Mouse (Mus musculus) kidney, postnatal 14 days (tissue): ENCODE results near the gene Smg6.

Experiments
- DNase-seq: peaks from one replicate; pipeline ENCODE4 v3.0.0; 2022; ENCODE audit warnings: mixed read lengths

The Smg6 gene

DNA sequence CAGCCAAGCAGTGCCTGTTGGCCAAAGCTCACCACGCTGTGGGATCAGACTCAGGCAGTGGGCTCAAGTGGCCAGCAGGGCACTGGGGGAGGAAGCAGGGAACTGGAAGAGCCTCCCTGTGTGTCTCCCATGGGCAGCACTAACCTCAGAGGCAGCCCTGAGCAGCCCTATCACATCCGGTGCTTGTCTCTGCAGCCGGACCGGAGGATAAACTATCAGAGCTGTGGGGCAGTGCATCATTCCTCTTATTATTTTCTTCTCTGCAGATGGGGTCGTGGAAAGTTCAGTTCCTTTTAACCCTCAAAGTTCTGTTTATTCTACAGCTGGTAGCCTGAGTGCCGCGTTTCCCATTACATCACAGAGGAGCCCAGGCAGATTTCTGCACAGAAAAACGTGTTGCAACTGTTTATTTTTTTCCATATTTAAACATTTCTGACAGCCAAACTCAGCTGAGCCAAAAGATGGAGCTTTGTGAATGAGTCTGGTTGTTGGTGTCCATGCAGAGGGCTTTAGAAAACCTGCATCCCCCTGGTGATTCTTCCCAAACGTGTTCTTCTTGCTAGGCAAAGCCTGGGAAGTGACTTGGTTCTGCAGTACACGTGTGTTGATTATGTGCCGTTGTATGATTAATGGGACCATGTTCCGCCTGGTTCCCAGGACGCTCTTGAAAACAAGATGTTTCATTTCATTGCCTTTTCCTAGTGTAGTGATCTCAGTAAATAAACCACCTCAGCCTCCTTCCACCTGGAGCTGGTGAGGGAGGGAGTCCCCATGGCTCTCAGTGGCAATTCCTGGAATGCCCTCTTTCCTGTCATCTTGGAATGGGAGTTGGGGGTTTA, 126.3 kb downstream of the Smg6 start:
- peak; percentile 77 for DNase-seq

DNA sequence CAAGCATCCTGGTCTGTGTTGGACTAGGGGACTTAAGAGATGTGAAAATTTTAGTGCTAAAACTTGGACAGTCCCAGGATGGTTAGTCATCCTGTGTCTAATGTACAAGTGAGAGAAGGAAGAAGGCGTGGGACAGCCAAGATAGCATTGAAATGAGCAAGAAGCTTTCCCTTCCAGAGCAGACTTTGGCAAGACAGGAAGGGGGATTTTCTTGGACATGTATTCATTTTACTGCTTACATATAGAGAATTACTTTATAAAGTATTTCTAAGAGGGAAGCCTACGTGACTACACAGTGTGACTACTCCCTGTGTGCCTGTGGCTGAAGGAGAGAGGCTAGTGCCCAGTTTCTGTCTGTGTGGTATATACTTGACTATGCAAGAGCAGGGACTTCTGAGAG, 127.4 kb downstream of the Smg6 start:
- DNase-seq: no peak

DNA sequence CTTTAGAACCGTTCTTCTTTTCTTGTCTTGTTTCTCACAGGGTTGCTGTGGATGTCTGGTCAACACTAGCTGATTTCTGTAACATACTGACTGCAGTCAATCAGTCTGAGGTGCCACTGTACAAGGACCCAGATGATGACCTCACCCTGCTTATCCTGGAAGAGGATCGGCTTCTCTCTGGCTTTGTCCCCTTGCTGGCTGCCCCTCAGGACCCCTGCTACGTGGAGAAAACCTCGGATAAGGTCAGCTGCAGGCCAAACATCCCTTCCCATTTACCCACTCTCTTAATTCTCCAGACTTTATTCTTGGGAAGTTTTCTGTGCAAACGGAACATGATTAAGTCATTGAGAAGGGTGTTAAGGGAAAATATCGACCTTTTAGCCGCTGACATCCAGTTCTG, 128.1 kb downstream of the Smg6 start:
- peak; percentile 20 for DNase-seq

DNA sequence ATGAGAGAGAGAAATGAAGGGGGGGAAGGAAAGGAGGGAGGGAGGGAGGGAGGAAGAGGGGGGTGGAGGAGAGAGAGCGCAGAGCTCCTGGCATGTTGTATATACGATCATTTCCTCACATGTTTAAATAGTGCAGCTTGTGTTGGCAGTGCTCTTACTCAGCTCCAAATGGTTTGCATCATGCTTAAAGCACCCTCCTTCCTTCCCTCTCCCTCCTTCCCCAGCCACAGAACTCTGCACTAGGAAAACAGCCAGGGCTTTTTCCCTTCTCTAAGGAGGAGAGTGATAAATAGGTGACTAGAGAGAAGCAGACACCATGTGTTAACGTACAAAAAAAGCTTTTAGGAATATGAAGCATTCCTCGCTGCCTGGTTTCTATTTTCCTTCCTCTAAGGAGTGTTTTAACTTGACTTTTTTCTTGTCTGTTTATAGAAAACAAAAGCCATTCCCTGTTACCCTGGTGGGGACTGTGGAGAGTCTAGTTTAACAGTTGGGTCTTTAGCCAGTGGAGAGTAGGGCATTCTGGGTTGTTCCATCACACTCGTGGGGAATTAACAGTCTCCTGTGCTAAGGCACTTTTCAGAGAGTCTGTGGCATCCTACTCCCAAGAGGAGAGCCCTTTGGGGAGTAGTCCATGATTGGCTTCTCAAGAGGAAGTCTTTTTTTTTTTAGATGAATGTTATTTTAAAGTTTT, 128.7 kb downstream of the Smg6 start:
- DNase-seq: peak; percentile 45

DNA sequence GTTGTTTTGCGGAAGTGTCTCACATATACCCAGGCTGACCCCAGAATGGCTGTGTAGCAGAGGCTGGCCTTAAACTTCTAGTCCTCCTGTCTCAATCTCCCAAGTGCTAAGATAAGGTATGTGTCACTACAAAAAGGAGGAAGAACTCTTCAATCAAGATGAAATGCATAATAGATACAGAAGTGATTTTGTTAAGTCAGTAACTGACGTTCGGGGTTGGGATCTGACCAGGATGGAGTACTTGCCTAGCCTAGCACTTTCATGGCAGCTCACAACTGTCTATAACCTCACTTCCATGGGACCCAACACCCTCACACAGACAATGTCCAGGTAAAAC, 129.2 kb downstream of the Smg6 start:
- DNase-seq: no peak

DNA sequence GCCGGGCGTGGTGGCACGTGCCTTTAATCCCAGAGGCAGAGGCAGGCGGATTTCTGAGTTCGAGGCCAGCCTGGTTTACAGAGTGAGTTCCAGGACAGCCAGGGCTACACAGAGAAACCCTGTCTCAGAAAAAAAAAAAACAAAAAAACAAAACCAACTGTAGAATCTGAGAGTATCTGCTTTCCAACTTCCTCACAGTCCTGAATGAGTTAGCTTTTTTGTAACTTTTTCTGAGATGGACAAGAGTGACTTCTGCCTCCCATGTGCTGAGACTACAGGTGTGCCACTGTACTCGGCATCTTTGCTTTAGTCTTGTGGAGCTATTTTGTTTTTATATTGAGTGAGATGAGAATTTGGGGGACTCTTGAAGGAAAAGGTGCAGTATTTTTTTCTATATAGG, 137.0 kb downstream of the Smg6 start:
- DNase-seq: no peak

DNA sequence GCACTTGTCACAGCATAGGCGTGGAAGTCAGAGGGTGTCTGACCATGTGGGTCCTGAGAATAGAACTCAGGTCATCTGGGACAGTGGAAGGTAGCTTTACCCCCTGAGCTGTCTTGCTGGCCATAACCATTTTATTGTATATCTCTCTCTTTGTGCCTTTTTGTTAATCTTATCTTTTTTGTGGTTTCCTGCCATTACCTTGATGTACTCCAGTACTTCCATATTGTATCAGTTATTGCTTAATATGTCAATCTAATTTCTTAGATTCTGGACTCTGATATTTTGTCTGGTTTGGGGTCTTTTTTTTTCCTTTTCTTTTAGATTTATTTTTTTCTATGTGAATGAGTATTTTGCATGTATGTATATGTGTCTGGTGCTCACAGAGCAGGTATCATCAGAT, 138.6 kb downstream of the Smg6 start:
- no peak for DNase-seq

DNA sequence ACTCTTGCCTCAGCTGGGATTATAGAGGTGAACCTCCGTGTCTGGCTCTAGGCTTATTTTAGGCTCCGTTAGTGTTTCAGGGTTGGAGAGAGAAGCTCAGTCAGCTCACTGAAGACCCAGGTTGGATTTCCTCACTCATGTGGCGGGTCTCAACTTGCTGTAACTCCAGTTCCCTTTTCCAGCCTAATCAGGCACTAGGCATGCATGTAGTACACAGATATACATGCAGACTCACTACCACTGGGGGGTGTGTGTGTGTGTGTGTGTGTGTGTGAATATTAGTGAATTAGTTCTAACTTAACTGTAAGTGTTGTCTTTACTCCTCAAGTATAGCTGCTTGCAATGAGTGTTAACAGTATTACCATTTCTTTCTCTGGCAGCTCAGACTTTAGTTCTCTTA, 145.7 kb downstream of the Smg6 start:
- no peak for DNase-seq

DNA sequence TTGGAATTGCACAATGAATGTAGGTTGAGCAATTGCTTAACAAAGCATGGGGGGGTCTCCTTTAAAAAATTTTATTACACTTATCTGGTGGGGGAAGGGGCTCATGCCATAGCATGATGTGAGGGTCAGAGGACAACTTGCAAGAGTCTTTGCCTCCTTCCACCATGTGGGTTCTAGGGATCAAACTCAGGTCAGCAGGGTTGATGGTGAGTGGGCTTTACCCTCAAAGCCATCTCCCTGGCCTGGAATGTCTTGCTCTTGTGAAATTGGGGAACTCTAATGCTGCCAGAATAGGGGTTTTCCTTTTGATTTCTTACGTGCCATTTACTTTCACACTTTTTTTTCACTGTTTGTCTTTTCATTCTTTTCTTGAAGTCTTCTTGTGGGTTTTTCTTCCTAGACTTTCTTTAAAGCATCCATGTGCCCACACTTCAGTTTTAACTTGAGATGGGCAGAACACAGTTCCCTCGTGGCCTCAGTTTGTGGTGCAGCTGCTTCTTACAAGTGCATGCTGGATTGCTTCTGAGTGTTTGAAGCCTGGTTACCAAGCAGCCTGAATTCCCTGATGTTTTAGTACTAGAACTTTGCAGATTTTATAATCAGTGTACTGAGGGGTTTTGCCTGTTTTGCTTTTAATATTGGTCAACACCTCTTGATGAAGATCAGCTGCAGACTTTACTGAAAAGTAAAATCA, 147.5 kb downstream of the Smg6 start:
- no peak for DNase-seq

DNA sequence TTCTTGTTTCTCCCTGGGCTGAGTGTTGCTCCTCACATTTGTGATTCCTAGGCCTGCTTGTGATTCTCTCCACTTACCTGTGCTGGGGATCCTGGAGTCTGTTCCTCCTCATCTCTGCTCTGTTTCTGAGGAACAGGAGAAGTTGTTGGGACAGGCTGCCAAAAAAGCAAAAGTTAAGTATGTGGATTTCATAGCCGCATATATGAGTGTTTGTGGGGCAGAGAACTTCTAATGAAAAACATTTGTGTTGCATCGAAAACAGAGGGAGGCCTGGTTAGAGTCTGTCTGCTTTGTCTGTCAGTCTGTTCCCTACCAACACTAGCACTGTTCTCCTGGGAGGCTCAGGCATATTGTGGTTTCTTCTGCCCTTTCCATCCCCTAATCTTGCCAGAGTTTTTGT, 148.1 kb downstream of the Smg6 start:
- no peak for DNase-seq

DNA sequence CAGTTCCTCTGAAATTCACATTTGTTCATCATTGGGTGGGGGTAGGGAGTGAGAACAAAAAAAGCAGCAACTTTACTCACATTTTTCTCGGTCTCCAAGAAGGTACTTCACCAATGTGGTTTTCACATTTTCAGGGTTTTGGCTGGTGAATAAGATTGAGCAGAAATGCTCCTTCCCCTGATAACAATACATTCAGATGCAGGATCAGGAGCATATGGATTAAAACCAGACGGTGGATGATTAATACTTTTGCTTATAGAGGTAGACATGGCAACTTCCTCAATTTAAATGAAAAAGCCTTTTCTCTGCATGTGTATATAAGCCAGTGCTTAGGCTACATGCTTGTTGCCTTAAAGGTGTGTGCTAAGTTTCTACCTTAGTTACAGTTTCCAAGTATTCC, 148.9 kb downstream of the Smg6 start:
- no peak for DNase-seq

DNA sequence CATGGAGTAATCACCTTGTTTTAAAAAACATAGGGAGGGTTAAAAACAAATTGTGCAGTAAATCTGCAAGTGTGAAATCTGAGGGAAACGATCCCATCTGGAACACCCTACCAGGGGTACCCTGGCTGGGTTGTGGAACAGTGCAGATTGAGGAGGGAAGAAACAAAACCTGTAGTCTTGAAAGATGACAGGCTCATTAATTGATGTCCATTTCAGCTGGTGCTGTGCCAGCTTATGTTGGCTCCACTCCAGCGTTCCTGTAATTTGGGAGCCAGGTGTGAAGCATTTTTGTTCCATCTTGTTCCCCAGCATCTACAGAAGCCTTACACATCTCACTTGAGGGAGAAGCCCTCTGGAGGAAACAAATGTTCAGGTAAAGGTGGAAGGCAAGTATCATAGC, 153.0 kb downstream of the Smg6 start:
- DNase-seq: peak; percentile 9

DNA sequence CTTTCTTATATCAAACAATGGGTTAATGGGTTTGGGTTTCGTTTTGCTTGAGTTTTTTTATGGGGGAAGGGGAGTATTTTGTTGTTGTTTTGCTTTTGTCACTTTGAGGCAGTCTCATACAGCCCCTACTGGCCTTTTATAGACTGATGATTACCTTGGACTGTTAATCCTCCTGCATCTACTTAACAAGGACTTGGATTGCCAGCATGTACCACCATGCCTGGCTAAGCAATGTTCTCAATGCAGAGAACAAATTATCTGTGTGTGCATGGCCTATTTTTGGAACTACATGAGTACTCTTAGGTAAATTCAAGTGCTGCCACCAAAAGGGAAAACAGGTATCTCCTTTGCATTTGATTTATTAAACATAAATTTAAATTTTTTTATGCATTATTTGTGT, 157.4 kb downstream of the Smg6 start:
- no peak for DNase-seq

DNA sequence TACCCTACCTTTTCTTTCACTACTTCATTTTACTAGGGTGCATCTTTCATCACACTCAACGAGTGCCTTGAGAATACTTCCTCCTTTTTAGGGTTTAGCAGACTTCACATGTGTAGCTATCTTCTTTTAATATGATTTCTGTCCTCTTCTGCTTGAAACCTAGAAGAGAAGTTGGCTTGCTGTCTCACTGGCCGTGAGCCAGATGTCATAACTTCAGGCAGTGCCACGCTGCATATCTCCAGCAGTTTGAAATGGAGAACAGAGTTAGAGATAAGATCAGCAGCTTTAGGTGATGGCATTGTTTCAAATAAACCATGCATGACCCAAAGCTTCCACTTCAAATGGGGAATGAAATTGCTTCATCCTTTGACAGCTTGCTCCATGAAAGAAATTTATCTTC, 166.5 kb downstream of the Smg6 start:
- DNase-seq: peak; percentile 62

DNA sequence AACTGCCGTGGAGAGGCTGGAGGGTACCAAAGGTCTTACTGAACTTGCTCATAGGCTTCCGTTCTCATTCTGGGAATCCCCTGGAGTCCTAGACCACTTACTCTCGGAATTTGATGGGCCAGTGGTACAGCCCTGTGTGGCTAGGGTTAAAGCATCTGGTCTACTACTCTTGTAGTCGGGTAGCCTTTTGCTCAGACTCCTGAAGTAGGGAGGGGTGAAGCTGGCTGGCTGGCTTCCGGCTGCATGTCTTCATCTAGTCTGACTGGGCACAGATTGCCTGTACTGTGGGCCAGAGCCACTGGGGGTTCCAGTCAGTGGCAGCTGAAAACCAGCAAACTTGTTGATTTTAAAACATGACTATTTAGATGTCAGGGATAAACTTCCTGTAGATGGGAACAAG, 167.0 kb downstream of the Smg6 start:
- DNase-seq: peak; percentile 57

DNA sequence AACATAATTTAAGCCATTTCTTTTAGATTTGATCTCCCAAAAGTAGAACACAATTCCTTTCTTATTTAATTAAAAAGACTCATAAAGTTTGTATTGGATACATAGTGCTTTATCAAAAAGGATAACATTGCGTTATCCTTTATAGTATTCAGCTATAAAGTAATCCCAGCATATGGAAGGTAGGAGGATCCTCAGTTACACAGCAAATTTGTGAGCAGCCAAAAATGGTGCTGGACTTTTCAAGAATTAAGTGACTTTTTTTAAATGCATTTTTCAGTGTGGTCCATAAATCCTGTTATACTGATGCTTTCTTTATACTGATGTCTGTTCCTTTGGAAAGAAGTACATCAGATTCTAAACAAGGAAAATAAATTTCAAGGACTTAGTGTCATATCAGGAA, 169.1 kb downstream of the Smg6 start:
- DNase-seq: no peak

DNA sequence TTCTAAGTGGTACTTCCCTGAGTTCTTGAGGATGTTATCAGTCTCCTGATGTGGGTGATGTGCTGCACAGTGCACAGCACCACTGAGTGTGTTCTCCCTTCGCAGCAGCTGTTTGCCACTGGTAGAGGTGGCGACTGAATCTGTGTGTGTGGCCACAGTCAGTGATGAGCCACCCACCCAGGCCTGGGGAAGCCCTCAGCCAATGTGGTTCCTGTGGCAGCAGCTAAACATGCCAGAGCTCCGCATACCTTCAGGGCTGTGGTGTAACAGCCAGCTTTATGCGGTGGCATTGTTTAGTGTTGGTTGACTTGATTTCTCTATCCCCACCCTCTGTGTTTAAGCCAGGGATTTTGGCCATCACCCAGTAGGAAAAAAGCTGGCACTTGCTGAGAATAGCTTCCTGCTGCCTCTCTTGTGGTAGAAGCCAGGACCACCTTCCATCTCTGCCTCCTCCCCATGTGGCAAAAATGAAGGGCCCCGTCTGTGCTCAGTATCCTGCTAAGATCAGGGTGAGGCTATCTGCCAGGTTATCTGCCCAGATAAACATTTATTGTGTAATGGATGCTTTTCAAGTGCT, 177.2 kb downstream of the Smg6 start:
- no peak for DNase-seq

DNA sequence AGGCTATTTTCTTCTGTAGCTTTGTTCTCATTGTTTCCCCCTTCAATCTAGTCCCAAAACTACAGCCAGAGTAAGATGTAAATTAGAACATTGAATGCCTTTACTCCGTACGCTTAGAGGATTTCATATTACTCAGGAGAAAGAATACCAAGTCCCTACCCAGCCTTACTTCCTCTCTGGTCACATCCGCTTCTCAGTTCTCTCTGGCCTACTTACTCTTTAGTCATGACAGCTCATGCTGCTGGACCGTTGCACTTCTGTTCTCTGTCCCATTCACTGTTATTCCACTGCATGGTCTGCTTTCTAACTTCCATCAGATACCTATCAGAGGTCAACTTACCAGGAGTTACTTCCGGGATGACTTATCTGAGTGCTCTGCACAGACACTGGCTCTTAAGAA, 181.0 kb downstream of the Smg6 start:
- DNase-seq: no peak

DNA sequence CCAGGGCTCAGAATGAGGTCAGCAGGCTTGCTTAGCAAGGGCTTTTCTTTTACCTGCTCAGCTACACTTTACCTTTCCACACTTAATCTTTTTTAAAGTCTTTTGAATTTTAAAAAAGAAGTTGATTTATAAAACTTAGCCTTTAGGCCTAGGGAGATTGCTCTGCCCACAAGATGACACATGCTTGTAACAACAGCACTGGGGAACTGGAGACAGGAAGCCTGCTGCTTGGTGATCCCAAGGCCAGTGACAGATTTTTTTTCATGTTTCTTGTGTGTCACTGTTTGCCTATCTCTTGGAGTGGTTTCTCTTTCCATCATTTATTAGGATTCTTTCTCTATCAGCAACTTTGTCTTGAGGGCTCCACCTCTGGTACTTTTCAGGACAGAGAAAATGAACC, 183.3 kb downstream of the Smg6 start:
- DNase-seq: no peak

DNA sequence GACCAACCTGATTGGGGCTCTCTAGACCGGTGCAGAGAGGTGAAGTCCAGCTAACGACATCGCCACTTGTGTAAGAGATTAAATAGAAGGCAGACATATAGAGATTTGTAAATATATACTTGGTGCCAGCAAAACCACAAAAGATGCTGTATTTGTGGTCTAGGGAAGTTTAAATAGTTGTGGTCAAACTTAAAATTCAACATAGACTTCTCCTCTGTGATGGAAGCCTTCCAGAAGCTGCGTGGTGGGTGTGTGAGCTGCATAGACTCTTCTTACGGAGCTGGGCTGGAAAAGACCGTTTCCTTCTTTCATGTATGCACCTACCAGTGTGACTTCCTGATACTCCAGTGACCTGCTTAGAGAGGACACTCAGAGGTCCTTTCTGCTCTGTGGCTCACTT, 190.8 kb downstream of the Smg6 start:
- DNase-seq: no peak

DNA sequence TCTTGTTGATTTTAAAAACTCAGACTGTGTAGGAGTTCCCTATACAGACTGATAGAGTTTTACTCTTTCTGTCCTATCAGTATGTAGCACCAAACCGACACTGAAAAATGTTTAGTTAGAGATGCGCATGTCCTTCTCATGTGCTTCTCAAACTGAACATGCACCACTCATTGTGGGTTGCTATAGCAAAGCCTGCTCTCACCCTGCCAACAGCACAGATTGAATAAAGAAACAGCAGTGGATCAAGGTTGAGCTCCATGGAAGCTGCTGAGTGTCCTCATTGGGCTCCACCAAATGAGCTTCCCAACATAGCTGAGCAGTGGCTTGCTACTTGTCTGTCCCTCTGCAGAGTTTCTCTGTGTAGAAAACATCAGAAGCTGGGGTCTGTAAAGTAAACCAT, 192.5 kb downstream of the Smg6 start:
- no peak for DNase-seq

DNA sequence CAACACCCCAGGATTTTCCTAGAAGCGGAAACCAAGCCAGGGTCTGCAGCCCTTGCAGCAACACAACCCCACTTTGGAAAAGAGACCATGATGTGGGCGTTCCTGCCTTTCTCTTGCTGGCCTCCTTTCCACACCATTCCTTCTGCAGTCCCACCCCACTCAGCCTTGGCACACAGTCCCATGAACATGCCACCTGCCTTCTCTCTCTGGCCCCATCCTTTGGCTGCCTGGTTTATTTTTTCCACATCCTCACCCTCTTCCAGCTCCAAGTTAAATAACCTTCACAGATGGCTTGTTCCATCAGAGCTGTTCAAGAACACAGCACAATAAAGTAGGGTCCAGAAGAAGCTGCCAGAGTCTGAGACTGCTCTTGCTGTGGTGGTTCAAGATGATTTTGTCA, 193.7 kb downstream of the Smg6 start:
- no peak for DNase-seq

DNA sequence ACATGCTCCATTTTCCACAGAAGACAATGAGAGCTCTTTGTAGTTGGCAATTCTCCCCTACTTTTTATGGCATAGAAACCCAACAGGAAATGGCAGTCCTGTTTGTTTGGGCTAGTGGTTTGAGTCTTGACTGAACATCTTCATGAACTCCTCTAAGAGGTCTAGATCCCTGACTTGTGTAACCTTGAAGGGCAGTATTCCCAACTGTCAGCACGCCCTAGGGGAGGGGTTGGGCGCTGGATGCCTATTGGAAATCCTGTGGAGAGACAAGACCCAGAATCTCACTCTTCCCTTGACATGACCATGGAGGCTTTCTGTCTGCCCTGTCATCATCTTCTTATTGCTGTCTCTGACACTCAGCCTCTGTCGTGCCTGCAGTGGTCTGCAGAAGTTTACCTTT, 194.2 kb downstream of the Smg6 start:
- no peak for DNase-seq

DNA sequence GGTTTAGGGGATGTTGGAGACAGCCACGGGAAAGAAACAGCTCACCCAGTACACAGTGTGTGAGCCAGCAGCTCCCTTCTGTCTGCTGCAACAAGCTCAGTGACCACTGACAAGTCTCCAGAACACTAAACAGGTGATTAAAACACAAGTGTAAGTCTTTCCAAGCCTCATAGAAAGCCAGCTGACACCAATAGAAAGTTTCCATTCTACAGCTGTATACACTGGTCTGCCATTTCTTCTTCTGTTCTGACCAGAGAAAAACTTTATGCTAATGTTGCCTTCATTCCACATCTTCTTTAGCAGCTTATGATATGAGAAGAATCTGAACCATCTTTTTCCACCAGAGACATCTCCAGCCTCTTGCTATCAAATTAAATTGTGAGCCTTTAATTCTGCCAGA, 195.7 kb downstream of the Smg6 start:
- DNase-seq: no peak
